Mouse (Mus musculus) lung, embryonic 14.5 days (tissue): ENCODE measurements around the gene Spata18. TPM values are rescaled to one million over a fixed set of nuclear protein-coding genes. Genes with fewer than 3 reads are reported as not detected.

ENCODE experiments used
- ATAC-seq: fragments of 200-750 bp; cut with Nextera tagmentation; 2 replicates; pipeline ENCODE4 v1.8.0; 2017; ENCODE audit warnings: mild to moderate bottlenecking, moderate TSS enrichment, moderate library complexity; ENCODE audit not compliant: insufficient read depth
- DNase-seq: peaks from one replicate; pipeline ENCODE4 v3.0.0-alpha.2; 2015
- H3K27ac ChIP-seq: fragments of 300-500 bp; sonication (generic); 2 replicates; pipeline ENCODE4 v1.5.1; 2014; ENCODE audit warnings: low read depth, mild to moderate bottlenecking, moderate library complexity
- H3K27me3 ChIP-seq: fragments of 300-500 bp; sonication (generic); 2 replicates; pipeline ENCODE4 v1.6.1; 2014; ENCODE audit warnings: low read length, control low read depth; ENCODE audit not compliant: insufficient read depth
- H3K36me3 ChIP-seq: fragments of 300-500 bp; sonication (generic); 2 replicates; pipeline ENCODE4 v1.6.1; 2014; ENCODE audit warnings: control low read depth; ENCODE audit not compliant: insufficient read depth
- H3K4me1 ChIP-seq: fragments of 300-500 bp; sonication (generic); 2 replicates; pipeline ENCODE4 v1.6.1; 2014; ENCODE audit warnings: antibody characterized with exemption, control low read depth; ENCODE audit not compliant: insufficient read depth
- H3K4me2 ChIP-seq: fragments of 300-500 bp; sonication (generic); 2 replicates; pipeline ENCODE4 v1.6.1; 2014; ENCODE audit warnings: mild to moderate bottlenecking
- H3K4me3 ChIP-seq: fragments of 300-500 bp; sonication (generic); 2 replicates; pipeline ENCODE4 v1.5.1; 2014; ENCODE audit warnings: low read depth, low read length
- H3K9ac ChIP-seq: fragments of 300-500 bp; sonication (generic); 2 replicates; pipeline ENCODE4 v1.6.1; 2014
- H3K9me3 ChIP-seq: fragments of 300-500 bp; sonication (generic); 2 replicates; pipeline ENCODE4 v1.6.1; 2016; ENCODE audit warnings: low read depth, low read length, control low read depth
- CTCF ChIP-seq: IDR thresholded peaks from 2 replicates; pipeline ENCODE4 v1.5.1; 2016; ENCODE audit warnings: antibody characterized with exemption, low read depth
- WGBS: fragments of 180-500 bp; shearing (Covaris S2); extraction: QIAGEN DNeasy Blood & Tissue Kit; methylation state at CpG from one replicate; pipeline ENCODE4 v1.1.7; 2014; 5-methylcytosine and 5-hydroxymethylcytosine counted together
- polyA plus RNA-seq: library from polyadenylated mRNA; unstranded; fragments of >200 nt; fragmentation: Nextera tagmentation; extraction: Ambion mirVana; gene quantifications from 2 replicates; pipeline ENCODE4 v1.2.1, GENCODE M21; 2014

The Spata18 gene
- polyA plus RNA-seq, 1 experiment from 2014 or later: 0.86 TPM

DNA sequence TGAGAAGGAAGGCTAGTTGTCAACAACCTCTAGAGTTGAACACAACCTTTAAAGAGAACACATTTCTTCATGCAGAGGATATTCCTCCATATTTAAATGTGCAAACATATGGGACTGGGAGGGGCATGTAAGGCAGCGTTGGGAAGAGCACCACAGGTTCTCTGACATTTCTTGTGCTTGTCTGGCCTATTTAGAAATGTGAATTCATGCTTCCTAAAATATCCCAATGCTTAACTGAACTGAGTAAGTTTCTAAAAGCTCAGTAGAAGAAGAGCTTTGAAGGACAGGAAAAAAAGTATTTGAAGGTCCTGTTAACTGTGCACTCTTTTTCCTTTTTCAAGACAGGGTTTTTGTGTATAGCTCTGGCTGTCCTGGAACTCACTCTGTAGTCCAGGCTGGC, 32.2 kb upstream of the Spata18 start:
- Histone ChIP-seq H3K27me3 (no peaks in the 10 kb centered on the region), H3K9ac (no peak overlapping the region), H3K4me1 (no peaks in the 10 kb centered on the region), H3K36me3 (no peaks in the 10 kb centered on the region), H3K4me3 (no peak overlapping the region), H3K27ac (no peak overlapping the region), H3K4me2 (no peak overlapping the region), H3K9me3 (no peaks in the 10 kb centered on the region)
- WGBS: 86% methylated on average over 1 of the region's 1 CpGs
- ATAC-seq: no peak
- DNase-seq: no peak
- no peak for TF ChIP-seq CTCF

DNA sequence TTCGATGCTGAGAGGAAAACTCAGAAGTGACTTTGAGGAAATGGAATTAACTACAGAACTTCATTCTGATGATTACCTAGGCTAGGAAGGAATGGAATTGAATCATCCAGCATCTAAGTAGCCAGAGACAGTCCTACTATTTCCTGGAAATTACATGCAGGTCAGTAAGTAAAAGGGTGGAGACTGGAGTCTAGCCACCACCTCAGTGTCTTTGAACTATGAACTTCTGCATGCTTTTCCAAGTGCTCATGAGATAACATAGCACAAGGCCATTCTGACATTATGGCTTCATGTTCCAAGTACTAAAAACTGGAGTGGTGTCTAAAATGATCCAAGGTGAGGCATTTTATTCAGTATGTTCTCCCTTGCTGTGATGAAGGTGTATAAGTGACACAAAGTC, 25.7 kb upstream of the Spata18 start:
- DNase-seq (no peak), ATAC-seq (no peak)
- H3K4me3 ChIP-seq: no peak overlapping the region
- no peak overlapping the region for H3K27ac ChIP-seq
- no peaks in the 10 kb centered on the region for H3K9me3 ChIP-seq
- no peaks in the 10 kb centered on the region for H3K36me3 ChIP-seq
- no peak for TF ChIP-seq CTCF
- no peaks in the 10 kb centered on the region for H3K27me3 ChIP-seq
- no peak overlapping the region for H3K4me2 ChIP-seq
- H3K9ac ChIP-seq: no peak overlapping the region
- H3K4me1 ChIP-seq: no peaks in the 10 kb centered on the region
- 66% methylated on average over 1 of the region's 1 CpGs for WGBS

DNA sequence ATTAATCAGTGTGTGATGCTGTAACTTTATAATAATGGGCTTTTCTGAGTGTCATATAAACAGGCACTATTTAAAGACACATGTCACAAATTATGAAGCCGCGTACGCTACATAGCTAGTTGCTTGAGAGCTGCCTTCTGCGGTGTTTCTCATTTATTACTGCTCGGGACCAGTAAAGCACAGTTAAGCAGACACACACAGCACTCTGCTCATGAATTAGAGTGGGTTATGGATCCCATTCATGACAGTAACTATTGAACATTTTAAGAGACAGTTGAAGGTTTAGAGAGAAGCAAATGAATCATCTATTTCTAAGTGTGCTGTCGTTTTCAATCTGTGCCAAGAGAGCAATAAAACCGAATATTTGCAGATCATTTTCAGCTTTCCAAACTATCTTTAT, 24.3 kb upstream of the Spata18 start:
- Histone ChIP-seq H3K4me3 (no peak overlapping the region), H3K4me2 (no peak overlapping the region), H3K9me3 (no peaks in the 10 kb centered on the region), H3K36me3 (no peaks in the 10 kb centered on the region), H3K27me3 (no peaks in the 10 kb centered on the region), H3K4me1 (no peaks in the 10 kb centered on the region), H3K27ac (no peak overlapping the region), H3K9ac (no peak overlapping the region)
- no peak for DNase-seq
- no peak for ATAC-seq
- 85% methylated on average over 7 of the region's 7 CpGs for WGBS
- TF ChIP-seq CTCF: no peak

DNA sequence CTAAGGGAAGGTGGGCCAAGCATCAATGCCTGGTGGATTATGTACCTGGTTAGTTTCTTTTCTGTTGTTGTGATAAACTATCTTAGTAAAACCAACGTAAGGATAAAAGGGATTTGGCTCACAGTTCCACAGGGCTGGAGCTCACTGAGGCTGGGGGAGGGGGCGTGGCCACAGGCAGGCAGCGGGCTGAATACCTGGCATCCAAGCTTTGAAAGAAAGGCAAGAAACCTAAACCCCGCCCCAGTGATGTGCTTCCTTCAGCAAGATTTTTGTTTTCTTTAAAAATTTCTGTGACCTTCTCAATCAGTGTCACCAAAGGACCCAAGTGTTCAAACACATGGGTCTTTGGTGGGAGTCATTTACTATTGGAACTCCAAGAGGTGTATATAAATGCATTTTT, 23.6 kb upstream of the Spata18 start:
- ATAC-seq: no peak
- WGBS: 54% methylated on average over 4 of the region's 4 CpGs

DNA sequence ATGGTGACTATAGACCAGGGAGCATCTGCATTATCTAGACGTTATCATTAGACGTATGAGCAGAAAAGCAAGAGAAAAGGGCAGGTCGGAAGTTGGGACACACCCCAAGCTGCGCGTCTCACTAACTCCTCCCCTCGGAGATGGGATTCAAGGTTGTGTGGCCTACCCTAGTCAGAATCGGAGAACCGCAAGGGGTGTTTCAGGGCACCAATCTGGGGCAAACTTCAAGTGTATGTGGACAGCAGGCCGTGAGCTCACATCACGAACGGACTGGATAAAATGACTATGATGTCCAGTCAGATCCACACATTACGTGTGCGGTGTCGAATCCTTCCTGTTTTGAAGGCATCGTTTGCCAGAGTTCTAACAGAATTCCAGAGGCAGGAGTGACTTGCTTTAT, 23.2 kb upstream of the Spata18 start:
- WGBS: 78% methylated on average over 15 of the region's 15 CpGs
- Histone ChIP-seq H3K9ac (no peak overlapping the region), H3K4me2 (no peak overlapping the region), H3K27ac (no peak overlapping the region), H3K27me3 (no peaks in the 10 kb centered on the region), H3K36me3 (no peaks in the 10 kb centered on the region), H3K9me3 (no peaks in the 10 kb centered on the region), H3K4me3 (no peak overlapping the region), H3K4me1 (no peaks in the 10 kb centered on the region)
- no peak for DNase-seq
- no peak for TF ChIP-seq CTCF
- no peak for ATAC-seq

More for the DNA sequence above, 23.6 kb upstream of the Spata18 start:
- Histone ChIP-seq H3K36me3 (no peaks in the 10 kb centered on the region), H3K27me3 (no peaks in the 10 kb centered on the region), H3K27ac (no peak overlapping the region), H3K9ac (no peak overlapping the region), H3K4me2 (no peak overlapping the region), H3K4me3 (no peak overlapping the region), H3K9me3 (no peaks in the 10 kb centered on the region), H3K4me1 (no peaks in the 10 kb centered on the region)
- TF ChIP-seq CTCF: no peak
- no peak for DNase-seq

DNA sequence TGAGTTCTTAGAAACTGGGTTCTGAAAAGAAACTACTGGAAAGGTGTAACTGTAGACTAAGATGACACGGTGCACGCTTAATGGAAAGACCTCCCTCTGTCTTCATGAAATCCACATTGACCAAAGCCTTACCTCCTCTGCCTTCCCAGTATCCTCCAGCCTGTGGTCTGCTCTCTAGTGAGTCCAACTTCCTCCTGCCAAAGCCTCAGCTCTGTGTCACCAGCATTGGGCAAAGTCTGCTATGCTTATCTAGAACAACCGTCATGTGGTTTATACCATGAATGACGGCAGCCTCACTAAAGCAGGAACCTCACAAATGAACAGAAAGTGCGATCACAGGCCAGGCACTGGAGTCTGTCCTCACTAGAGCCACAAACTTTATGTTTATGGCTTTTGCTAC, 21.0 kb upstream of the Spata18 start:
- H3K27me3 ChIP-seq: no peaks in the 10 kb centered on the region

DNA sequence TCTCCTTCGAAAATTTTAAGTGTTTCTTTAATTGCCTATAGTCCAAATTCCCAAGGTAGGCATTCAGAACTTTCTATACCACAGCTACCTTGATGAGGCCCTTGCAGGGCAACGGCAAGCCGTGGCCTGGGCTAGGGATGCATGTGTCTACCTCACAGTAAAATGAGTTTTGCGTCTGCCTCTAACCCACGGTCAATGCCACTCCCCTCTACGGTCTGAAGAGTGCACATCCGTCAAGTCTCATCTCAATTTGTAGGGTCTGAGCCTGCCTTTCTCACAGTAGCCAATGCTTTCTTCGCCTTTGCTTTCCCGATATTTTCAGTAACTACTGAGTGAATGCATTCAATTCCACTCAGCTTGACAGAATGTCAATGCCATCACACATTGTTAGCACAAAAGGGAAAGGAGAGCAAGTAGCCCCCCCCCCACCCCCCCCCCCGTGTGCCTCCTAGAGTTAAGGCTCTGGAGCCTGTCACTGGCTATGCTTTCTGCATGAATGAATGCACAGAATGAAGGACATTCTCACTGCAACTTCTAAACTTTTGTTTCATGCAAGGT, 20.1 kb upstream of the Spata18 start:
- no peak overlapping the region for H3K4me2 ChIP-seq
- ATAC-seq (no peak), DNase-seq (no peak)
- no peaks in the 10 kb centered on the region for H3K27me3 ChIP-seq
- H3K27ac ChIP-seq: no peak overlapping the region
- H3K9ac ChIP-seq: no peak overlapping the region
- H3K4me3 ChIP-seq: no peak overlapping the region
- no peaks in the 10 kb centered on the region for H3K4me1 ChIP-seq
- 76% methylated on average over 10 of the region's 10 CpGs for WGBS
- no peaks in the 10 kb centered on the region; the same call in 1 of the 2 replicates for H3K9me3 ChIP-seq
- peaks cover 17% of the 10 kb centered on the region; the same call in 1 of the 2 replicates for H3K36me3 ChIP-seq
- TF ChIP-seq CTCF: no peak

More for the DNA sequence above, 21.0 kb upstream of the Spata18 start:
- H3K9me3 ChIP-seq: no peaks in the 10 kb centered on the region; the same call in 1 of the 2 replicates
- no peaks in the 10 kb centered on the region for H3K4me1 ChIP-seq
- no peak overlapping the region for H3K4me2 ChIP-seq
- H3K9ac ChIP-seq: no peak overlapping the region
- 64% methylated on average over 5 of the region's 5 CpGs for WGBS
- ATAC-seq: no peak
- DNase-seq: no peak
- no peak for TF ChIP-seq CTCF
- H3K4me3 ChIP-seq: no peak overlapping the region
- peaks cover 11% of the 10 kb centered on the region; the same call in 1 of the 2 replicates for H3K36me3 ChIP-seq
- H3K27ac ChIP-seq: no peak overlapping the region

DNA sequence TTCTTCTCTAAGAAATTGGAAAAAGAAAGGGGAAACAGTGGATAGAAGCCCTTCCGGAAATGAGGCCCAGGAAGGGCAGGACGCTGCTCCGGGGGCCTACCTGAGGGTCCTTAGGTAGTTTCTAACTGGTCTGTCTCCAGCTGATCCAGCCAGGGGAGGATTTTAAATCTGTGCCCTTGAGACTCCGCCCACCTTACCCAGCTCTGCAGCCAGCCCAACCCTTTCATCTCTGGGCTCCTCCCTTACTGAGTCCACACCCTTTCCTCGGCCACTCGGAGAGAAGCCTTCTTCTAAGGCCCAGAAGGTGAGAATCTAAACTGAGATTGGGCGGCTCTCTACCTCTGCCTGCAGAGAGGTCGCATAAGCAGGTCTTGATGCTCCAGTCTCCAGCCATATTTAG, 18.9 kb upstream of the Spata18 start, which contains the start of gene Lrrc66:
TSS of gene Lrrc66 (minus strand) at position 236 of the 400 bp plus-strand sequence.
- H3K9ac ChIP-seq: no peak within 1 kb of the TSS
- TF ChIP-seq CTCF: no peak
- no peak within 1 kb of the TSS for H3K27ac ChIP-seq
- DNase-seq (no peak), ATAC-seq (no peak)
- no peak within 1 kb of the TSS for H3K4me2 ChIP-seq
- H3K27me3 ChIP-seq: no peaks in the 10 kb centered on the region
- H3K4me1 ChIP-seq: no peaks in the 10 kb centered on the region
- peaks cover 24% of the 10 kb centered on the region; the same call in 1 of the 2 replicates for H3K36me3 ChIP-seq
- 69% methylated on average over 8 of the region's 8 CpGs for WGBS
- H3K4me3 ChIP-seq: no peak within 1 kb of the TSS
- H3K9me3 ChIP-seq: no peaks in the 10 kb centered on the region; the same call in 1 of the 2 replicates
